Mouse (Mus musculus) kidney, postnatal 0 days (tissue): ENCODE results near the gene Neb. TPM values are rescaled to one million over a fixed set of nuclear protein-coding genes. Genes with fewer than 3 reads are reported as not detected.
"Not testable (repeated sequence)": the region's sequence is repeated elsewhere in the genome, so short reads cannot be mapped to it uniquely, and the experiment has no call there.

Experiments
- ATAC-seq: fragments of 200-750 bp; cut with Nextera tagmentation; replicated peaks from 2 replicates; pipeline ENCODE4 v1.8.0; 2017; ENCODE audit warnings: low read depth, moderate number of reproducible peaks, moderate TSS enrichment, moderate library complexity; ENCODE audit not compliant: low FRiP score
- DNase-seq: peaks from one replicate; pipeline ENCODE4 v3.0.0-alpha.2; 2016; ENCODE audit warnings: low spot score
- H3K27ac ChIP-seq: fragments of 300-500 bp; sonication (generic); 2 replicates; pipeline ENCODE4 v1.5.1; 2014; ENCODE audit warnings: mild to moderate bottlenecking
- H3K27me3 ChIP-seq: fragments of 300-500 bp; sonication (generic); 2 replicates; pipeline ENCODE4 v1.6.1; 2014; ENCODE audit warnings: low read length, mixed read lengths; ENCODE audit not compliant: insufficient read depth
- H3K36me3 ChIP-seq: fragments of 300-500 bp; sonication (generic); 2 replicates; pipeline ENCODE4 v1.6.1; 2014; ENCODE audit warnings: low read length, mixed read lengths; ENCODE audit not compliant: insufficient read depth
- H3K4me1 ChIP-seq: fragments of 300-500 bp; sonication (generic); replicated peaks from 2 replicates; pipeline ENCODE4 v1.6.1; 2014; ENCODE audit warnings: antibody characterized with exemption, low read length, mixed read lengths; ENCODE audit not compliant: insufficient read depth
- H3K4me2 ChIP-seq: fragments of 300-500 bp; sonication (generic); 2 replicates; pipeline ENCODE4 v1.6.1; 2014; ENCODE audit warnings: mild to moderate bottlenecking, low read length, moderate library complexity, mixed read lengths
- H3K4me3 ChIP-seq: fragments of 300-500 bp; sonication (generic); replicated peaks from 2 replicates; pipeline ENCODE4 v1.5.1; 2014; ENCODE audit warnings: low read depth, low read length
- H3K9ac ChIP-seq: fragments of 300-500 bp; sonication (generic); 2 replicates; pipeline ENCODE4 v1.6.1; 2014; ENCODE audit warnings: low read depth, low read length
- H3K9me3 ChIP-seq: fragments of 300-500 bp; sonication (generic); replicated peaks from 2 replicates; pipeline ENCODE4 v1.6.1; 2016; ENCODE audit warnings: low read length, inconsistent platforms, mixed read lengths
- CTCF ChIP-seq: IDR thresholded peaks from 2 replicates; pipeline ENCODE4 v1.5.1; 2016; ENCODE audit warnings: antibody characterized with exemption, low read depth, mild to moderate bottlenecking, moderate library complexity
- WGBS: fragments of 180-500 bp; shearing (Covaris S2); extraction: QIAGEN DNeasy Blood & Tissue Kit; methylation state at CpG from one replicate; pipeline ENCODE4 v1.1.7; 2014; 5-methylcytosine and 5-hydroxymethylcytosine counted together
- microRNA-seq: library from miRNA; unstranded; fragments of <30 nt; microRNA quantifications from one replicate; pipeline ENCODE4, GENCODE M21; 2016
- polyA plus RNA-seq: library from polyadenylated mRNA; unstranded; fragments of >200 nt; fragmentation: Nextera tagmentation; extraction: Ambion mirVana; gene quantifications from 2 replicates; pipeline ENCODE4 v1.2.1, GENCODE M21; 2015

Neb gene
- polyA plus RNA-seq, 1 experiment from 2014 or later = 0.75 TPM

DNA sequence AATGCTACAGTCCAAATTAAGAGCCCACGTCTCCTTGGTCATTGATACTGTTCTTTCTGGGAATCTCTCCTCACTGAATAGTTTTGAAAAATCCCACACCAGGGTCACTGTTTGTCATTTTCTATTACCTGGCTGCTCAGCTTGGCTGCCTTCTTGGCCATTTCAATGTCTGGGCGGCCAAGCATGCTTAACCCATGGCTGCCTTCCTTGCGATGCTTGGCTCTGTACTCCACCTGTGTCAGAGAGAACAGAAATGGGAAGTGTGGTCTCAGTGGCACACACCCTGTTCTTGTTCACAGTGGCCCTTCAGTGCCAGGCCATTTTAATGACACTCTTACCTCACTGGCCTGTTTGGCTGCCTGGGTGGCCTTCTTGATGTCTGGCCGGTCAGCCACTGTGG, 203.3 kb downstream of the Neb start:
- Histone ChIP-seq H3K36me3 (no peaks in the 10 kb centered on the region), H3K9me3 (no peaks in the 10 kb centered on the region), H3K4me2 (no peak overlapping the region), H3K9ac (no peak overlapping the region), H3K27ac (no peak overlapping the region), H3K4me3 (no peak overlapping the region), H3K27me3 (no peaks in the 10 kb centered on the region), H3K4me1 (no peaks in the 10 kb centered on the region)
- no peak for ATAC-seq
- TF ChIP-seq CTCF = no peak
- DNase-seq = no peak
- whole genome bisulfite sequencing = 65% methylated on average over 4 of the region's 4 CpGs

DNA sequence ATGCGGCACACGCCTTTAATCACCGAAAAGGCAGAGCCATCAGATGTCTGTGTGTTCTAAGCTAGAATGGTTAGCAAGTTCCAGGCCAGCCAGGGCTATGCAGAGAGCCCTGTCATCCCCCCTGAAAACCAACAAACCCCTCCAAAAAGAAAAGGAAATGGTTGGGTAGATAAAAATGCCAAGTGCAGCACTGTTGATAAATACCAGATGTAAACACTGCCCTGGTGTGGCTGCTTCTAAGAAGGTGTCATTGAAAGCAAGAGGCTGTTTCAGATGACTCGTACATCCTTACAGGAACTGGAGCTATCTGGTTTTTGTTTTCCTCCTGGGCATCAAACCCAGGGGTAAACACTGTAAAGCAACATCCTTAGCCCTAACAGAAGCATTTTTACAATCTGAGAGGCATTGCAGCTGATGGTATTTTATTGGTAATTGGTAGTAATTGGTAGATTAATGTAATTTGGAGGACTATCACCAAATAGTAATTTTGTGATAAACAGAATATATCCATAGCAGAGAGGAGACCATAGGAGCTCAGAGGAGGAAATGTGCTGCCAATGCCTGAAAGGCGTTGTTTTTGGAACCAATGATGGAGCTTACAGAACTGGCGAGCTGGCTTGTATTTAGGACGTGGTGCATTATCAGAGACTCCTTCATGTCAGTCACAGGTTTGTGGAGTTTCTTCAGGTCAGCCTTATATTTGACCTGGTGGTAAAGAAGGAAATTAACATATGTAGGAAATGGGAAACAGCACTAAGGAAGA, 208.8 kb downstream of the Neb start:
- Histone ChIP-seq H3K36me3 (no peaks in the 10 kb centered on the region), H3K9ac (no peak overlapping the region), H3K27me3 (no peaks in the 10 kb centered on the region), H3K27ac (no peak overlapping the region), H3K4me1 (no peaks in the 10 kb centered on the region), H3K9me3 (no peaks in the 10 kb centered on the region), H3K4me2 (no peak overlapping the region), H3K4me3 (no peak overlapping the region)
- no peak for TF ChIP-seq CTCF
- no peak for ATAC-seq
- no peak for DNase-seq
- WGBS = 84% methylated on average over 7 of the region's 7 CpGs

DNA sequence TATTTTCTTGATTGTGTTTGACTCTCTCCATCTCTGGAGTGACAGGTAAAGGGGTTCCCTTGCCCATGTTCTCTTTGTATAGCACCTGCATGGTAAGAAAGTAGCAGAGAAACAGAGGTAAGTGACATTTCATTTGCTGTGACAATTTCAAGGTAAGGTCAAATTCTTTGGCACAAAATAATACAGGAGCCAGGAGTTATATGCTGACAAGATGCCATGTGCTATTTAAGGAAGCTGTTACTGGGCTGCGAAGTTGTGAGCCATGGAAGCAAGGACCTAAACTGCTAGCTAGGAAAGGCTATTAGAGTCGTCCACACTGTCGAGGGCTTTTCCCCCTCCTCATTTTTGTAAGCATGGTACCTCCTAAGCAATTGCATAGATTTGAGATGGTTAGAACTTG, 225.2 kb downstream of the Neb start:
- no peaks in the 10 kb centered on the region for H3K27me3 ChIP-seq
- TF ChIP-seq CTCF = no peak
- 77% methylated on average over 3 of the region's 3 CpGs for WGBS
- H3K4me3 ChIP-seq = no peak overlapping the region
- H3K9ac ChIP-seq = no peak overlapping the region
- H3K4me2 ChIP-seq = no peak overlapping the region
- no peak for ATAC-seq
- no peaks in the 10 kb centered on the region for H3K36me3 ChIP-seq
- no peaks in the 10 kb centered on the region for H3K4me1 ChIP-seq
- DNase-seq = no peak
- no peaks in the 10 kb centered on the region for H3K9me3 ChIP-seq
- H3K27ac ChIP-seq = no peak overlapping the region

DNA sequence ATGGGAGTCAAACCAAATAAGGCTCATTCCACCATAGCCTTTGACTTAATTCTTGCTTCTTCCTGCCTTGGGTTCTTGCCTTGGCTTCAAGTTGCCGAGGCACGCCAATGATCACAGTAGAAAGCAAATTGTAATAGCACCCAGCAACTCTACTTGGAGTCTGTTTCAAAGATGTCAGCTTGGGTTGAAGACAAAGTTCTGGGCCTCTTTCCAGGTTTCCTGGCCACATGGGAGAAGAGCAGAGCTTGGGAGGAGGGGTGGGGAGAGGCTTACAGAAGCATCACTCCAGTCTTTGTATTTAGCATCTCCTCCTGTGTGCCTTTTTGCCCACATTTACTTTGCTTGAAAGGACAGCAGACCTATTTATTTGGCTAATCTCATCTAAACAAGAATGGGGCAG, 244.9 kb downstream of the Neb start:
- Histone ChIP-seq H3K9ac (no peak overlapping the region), H3K27ac (no peak overlapping the region), H3K9me3 (no peaks in the 10 kb centered on the region), H3K4me3 (no peak overlapping the region), H3K4me2 (no peak overlapping the region), H3K4me1 (no peaks in the 10 kb centered on the region), H3K36me3 (no peaks in the 10 kb centered on the region), H3K27me3 (no peaks in the 10 kb centered on the region)
- ATAC-seq (no peak), DNase-seq (no peak)
- no peak for TF ChIP-seq CTCF
- whole genome bisulfite sequencing = 83% methylated on average over 2 of the region's 2 CpGs

DNA sequence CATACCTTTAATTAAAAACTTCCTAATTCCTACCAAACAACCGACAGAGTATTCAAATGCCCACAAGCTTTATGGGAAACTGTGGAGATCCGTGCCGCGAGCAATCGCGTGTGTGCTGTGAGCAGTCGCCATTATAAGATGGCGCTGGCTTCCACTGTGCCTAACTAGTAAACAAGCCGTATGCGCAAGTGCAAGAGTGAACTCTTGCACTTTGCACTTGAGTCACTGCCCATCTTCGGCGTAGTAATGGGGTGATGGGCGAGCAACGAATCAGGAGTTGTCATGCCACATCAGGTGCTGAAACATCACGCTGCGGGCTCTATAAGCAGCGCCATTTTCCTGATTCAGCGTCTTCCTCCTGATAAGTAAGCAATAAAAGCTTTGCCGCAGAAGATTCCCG, 246.9 kb downstream of the Neb start:
- WGBS = 97% methylated on average over 20 of the region's 20 CpGs
- not testable (repeated sequence) for H3K4me2 ChIP-seq, H3K27ac ChIP-seq

DNA sequence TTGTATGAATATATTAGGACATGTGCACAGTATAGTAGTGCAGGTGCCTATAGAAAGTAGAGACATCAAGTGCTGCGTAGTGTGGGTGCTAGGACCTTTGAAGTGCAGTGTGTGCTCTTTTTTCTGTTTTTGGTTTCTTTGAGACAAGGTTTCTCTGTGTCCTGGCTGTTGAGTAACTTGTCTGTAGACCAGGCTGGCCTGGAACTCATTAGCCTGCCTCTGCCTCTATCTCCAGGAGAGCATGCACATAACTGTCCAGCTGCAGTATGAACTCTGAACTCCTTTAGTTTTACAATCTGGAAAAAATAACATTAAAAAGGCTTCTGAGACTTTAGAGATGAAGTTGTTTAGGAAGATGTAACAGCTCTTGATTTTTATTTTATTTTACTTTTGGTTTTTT, 264.2 kb downstream of the Neb start:
- Histone ChIP-seq H3K4me1 (no peaks in the 10 kb centered on the region), H3K9me3 (no peaks in the 10 kb centered on the region), H3K4me2 (no peak overlapping the region), H3K9ac (no peak overlapping the region), H3K4me3 (no peak overlapping the region), H3K27me3 (no peaks in the 10 kb centered on the region), H3K36me3 (peaks cover 54% of the 10 kb centered on the region), H3K27ac (no peak overlapping the region)
- DNase-seq (no peak), ATAC-seq (no peak)
- TF ChIP-seq CTCF = no peak
- 97% methylated on average over 1 of the region's 1 CpGs for WGBS

More for the DNA sequence above, 246.9 kb downstream of the Neb start:
- ATAC-seq, H3K4me3 ChIP-seq, H3K9ac ChIP-seq, H3K4me1 ChIP-seq, H3K27me3 ChIP-seq, DNase-seq, H3K9me3 ChIP-seq, H3K36me3 ChIP-seq: not testable (repeated sequence)

Small RNA genes lying within 50 kb of the gene (microRNA-seq; reads per million reads assigned to microRNA genes)
- gene Gm22095 = not detected

Other genes with a start within 250 kb of the Neb start
- gene Arl5a, start 46.4 kb upstream of the Neb start, polyA plus RNA-seq = 32.1 and 33.2 TPM in 2 replicates